Mouse (Mus musculus): ENCODE data around the gene Fmo1. TPM values are rescaled to one million over a fixed set of nuclear protein-coding genes. Genes with fewer than 3 reads are reported as not detected.
A peak's percentile ranks its signal among the peaks of the same experiment; 100 is the strongest.

Gene Fmo1
- total RNA-seq (2021), result 10 to 100 TPM; 31.4 to 54.9 TPM
- long read RNA-seq, experiment 1, transcript Fmo1-201 (9 exons, 2,388 nt), result major isoform, 13 of 20 reads
- long read RNA-seq, experiment 1, partial matches to known transcripts, result 3 of 20 reads
- long read RNA-seq, experiment 1, other reads (novel, unspliced or antisense), result 4 of 20 reads
- long read RNA-seq, experiment 2, partial matches to known transcripts, result 1 of 8 reads
- long read RNA-seq, experiment 2, other reads (novel, unspliced or antisense), result 3 of 8 reads

DNA sequence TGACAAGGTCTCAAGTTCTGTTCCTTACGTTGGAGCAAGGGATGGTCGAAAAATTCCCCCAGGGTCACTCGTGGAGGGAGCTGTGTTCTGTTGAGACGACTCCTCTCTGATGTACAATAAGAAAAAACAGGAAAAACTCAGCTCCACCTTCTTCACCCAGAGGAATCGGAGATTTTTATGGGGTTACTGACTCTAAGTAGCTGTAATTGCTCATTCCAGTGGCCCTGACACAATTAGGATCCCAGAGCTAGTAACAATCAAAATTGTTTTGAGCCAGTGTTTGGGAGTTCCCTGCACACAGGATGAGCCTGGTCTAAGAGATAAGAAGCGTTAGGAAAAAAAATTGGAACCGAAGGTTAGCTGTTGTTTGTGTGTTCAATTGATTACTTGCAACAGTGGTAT, at the start of gene Fmo1:
Fmo1 (minus strand) TSS at position 331 of the 402 bp plus-strand sequence.
- DNase-seq, result peak in 1 of 2 experiments; percentile 69

DNA sequence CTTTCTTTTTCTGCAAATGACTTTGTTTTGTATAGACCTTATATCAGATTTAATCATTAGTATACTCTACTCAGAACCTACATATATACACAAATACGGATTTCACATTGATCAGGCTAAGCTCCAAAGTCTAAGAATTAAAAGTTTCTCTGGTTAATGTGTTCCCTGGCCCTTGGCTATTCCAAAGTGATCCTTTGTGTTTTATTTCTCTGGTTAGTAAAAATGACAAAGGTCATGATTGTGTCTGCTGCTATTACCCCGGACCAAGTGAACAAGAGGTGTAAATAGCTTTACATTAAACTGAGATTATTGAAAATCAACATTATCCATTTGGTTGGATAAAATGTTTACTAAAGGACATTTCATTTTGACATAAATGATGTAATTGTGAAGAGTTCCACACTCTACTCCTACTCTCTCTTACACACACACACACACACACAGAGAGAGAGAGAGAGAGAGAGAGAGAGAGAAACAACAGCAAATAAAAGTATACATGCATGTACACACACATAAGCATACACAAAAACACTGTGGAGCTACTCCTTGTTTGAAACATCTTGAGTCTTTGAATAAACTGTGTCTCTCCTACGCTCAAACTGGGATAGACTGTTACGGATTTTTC, 48.6 kb upstream of the Fmo1 start:
- DNase-seq, result no peak

DNA sequence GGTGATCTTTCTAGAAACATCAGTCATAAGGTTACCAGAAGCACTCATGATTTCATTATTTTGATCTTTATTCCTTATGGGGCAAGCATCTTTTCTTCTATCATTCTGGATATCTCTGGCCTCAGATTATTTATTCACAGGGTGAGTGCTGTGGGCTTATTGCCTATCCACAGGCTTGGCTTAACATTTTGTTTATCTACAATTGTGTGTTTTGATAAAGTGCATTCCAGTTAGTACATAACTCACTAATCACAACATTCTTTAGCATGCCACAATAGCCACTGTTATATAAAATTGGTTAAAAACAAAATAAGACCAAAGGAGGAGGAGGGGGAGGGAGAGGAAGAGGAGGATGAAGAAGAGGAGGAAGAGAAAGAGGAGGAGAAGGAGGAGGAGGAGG, 45.7 kb upstream of the Fmo1 start:
- DNase-seq, result no peak

DNA sequence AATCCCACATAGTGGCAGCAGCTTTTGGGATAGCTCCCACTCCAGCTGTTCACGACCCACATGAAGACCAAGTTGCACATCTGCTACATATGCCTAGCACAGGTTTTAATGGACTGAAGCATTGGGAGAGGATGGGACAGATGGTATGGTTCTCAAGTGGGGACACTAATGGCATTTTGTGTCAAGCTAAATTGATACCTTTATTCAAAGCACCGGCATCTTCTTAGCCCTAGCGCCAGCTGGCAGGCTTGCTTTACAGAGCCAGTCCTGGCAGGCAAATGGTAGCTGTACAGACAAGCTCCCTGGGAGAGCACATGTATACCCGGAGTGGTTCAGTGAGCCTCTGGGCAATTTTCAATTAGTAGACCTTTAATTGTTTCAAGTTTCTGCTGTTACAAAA, 35.5 kb upstream of the Fmo1 start:
- DNase-seq, result no peak

DNA sequence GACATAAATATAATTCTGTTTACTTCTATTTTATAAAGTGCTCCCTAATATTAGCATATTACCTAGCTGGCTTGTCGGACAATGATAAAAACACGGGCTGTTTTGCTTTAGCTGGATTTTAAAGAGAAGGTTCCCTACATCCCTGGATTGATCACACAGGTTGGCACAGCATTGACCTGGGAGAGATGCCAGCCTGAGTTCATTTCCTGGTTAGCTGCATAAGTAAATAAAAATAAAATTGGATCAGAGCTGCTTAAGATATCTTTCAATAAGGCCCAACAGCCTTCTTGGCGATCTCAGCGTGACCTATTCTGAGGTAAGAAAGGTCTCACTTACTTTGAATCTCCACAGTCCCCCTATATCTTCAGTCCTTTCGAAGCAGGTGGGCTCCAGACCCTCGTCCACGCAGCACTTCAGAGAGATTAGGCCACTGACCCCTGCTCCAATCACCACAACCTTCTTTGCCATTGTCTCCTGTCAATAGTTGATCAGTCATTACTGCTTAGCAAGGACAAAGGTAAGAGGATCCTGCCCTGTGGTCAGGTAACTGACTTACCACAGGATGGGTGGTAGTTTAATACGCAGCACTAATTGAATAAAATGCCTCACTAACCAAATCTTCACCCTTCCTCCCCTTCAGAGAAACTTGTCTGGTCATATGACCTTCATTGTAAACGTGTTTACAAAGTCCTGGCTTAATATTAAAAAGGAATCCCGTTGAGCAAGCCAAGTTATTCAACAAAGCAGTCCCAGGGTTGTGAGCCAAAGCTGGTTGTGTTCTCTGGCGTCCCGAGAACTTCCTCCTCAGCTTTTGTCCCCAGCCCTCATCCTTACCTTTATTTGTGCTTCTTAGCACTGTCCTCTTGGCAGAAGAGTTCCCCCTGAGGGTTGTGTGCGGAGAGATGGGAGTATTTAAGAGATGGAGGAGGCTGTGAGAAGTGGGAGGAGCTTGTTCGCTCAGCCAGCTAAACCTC, 31.7 kb upstream of the Fmo1 start, which contains the start of gene Fmo2:
Fmo2 (minus strand) TSS at position 889 of the 974 bp plus-strand sequence.
- peak; percentile 76 to 86 for DNase-seq

DNA sequence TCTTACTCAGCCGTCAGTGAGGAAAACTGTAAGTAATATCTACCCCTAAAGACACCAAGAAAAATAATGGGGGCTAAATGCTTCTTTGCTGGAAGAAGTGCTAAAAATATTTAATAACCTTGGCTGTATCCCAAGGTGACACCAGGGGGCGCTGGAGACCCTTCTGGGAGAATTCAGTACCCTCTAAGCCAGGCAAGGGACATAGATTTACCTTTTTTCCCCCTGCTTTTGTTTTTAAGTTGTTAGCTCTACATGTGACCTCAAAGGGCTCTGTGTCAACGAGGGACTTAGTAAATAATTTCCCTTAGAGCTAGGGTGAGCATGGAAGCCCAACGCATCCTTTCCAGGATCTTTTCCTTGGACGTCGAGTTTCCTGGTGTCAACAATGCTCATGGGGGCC, 29.5 kb upstream of the Fmo1 start:
- DNase-seq, result peak; percentile 71 to 92

DNA sequence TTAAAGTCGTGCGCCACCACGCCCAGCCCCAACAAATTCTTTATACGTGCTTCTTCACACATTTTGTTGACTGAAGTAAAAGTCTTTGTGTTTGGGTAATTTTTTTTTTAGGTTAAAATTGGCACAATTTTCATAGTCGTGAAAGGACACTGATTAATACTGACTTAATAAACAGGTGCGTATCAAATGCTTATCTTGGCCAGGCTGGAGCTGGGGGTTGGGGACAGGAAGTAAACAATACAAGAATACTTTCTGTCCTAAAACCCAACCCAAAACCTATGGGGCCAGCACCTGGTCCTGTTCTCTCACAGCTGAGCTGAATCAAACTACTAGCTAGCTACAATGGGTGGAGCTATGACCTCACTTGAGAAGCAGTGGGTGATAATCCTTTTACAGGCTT, 26.6 kb upstream of the Fmo1 start:
- peak; percentile 39 to 50 for DNase-seq

DNA sequence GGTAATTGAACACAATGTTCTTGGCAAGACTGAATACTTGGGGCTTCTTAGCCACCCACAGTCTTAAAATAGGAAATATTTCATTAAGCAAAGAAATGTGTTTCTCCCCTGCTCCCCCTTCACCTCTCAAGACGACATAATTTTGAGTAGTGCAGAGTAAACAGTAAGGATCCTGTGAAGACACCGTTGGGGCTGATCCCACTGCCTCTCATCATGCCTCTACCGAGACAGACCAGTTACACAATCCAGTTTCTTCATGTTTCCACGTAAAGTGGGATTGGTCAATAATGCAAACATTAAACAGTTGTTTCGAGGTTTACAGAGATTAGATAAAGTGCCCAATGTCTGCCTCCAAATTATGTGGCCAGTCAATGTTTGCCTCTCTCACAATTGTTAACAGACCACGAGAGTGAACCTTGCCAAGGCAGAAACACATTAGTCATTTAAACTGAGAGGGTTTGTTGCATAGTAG, 25.6 kb upstream of the Fmo1 start:
- DNase-seq, result peak; percentile 60 to 67

DNA sequence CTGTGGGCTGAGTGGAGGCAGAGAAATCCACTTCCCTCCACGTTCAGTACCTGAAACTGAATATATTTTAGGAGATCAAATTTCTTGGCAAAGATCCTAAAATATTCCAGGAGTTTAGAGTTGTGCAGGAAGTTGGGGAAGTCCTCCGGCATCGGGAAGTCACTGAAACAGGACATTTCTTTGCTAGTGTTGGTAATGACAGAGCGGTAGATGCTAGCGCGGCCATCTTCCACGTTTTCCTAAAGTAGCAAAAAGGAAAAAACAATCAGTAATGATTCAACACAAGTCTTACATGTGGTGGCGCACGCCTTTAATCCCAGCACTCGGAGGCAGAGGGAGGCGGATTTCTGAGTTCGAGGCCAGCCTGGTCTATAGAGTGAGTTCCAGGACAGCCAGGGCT, 22.2 kb upstream of the Fmo1 start:
- DNase-seq, result peak; percentile 8 to 42

DNA sequence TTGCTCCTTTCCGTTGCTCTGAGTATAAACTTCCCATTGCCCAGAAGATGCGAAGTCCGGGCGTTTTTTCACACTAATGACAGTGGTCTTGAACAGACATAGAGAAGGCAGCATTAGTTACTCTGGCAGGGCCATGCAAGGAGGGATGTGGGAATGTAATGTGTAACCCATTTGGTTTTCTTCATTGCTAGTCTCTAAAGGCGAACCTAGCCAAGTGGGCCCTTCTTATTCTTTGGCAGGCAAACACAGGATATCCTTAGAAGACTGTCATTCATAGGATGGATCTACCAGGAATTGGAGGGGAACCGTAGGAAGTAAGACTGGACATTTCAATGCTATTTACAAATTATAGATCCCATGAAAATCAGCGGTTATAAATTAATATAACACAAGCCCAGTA, 21.2 kb upstream of the Fmo1 start:
- peak in 1 of 2 experiments; percentile 59 for DNase-seq

DNA sequence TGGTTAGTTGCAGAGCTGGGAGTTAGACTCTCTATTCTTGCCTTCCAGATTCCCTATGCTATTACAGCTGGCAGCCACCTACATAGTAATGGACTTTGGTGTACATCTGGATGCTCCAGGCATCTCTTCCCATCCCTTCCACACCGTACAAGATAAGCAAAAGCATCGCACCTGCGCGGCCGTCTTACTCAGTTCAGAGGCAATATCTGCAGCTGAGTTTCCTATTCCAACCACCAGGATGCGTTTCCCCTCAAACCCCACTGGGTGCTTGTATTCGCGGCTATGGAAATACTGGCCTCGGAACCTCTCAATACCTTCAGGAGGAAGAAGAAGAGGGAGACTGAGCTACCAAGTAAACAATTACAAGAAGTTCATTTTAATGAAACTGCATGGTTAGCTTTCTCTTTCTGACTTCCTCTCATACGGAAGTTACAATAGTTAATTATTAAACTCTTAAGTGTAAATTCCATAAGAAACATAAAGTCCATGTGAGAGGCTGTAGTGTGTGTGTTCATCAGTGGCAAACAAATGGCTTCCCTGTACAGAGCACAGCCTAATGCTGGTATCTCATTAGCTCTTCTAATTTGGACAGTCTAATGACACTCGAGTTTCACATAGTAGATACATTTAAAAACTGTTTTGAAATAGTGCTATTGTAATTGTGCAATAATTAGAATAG, 19.9 kb upstream of the Fmo1 start:
- no peak for DNase-seq

DNA sequence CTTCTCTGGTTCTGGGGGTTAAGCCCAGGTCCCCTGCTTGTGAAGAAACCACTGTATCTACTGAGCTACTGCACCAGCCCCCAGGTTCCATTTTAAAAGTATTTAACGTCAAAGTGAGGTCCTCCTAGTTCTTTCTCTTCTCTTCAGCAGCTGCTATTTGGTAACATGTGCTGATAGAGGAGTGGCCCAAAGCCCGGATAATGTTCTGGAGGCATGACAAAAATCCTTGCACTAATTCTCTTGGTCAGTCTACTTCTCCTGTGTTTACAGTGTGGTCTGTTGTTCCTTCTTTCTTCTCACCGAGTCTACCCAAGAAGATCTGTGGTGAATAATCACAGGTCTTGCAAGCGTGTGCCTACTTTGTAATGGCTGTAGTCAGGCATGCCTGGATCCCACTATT, 16.3 kb upstream of the Fmo1 start:
- DNase-seq, result peak; percentile 51 to 60

DNA sequence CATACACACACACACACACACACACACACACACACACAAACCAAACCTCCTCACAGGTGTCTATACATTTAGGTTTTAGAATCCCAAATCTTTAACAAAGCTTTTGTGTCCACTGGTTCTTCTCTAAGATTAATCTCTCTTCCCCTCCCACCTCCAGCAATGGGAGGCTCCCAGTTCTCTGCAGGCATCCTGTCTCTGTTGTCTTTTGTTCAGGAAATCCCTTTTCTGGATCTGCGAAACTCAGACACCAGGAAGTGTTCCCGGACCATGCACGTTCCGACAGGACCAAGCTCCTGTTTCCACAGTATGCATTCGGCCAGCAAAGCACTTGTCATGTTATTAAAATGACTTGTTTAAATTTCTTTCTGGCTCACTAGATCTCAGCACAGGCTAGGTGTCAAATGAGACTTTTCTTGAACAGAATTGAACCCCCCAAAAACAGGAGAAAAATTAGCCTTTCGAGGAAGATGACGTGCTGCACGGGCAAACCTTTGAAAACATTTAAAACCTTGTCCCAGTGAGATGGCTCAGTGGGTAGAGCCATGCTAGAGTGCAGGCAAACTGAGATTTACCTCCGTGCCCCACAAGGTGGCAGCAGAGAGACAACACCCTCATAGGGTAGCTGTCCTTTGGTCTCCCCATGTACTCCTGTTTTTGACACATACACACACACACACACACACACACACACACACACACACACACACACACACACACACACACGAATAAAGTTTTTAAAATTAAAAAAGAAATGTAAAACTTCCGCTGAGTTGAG, 13.4 kb upstream of the Fmo1 start:
- peak; percentile 60 to 83 for DNase-seq

DNA sequence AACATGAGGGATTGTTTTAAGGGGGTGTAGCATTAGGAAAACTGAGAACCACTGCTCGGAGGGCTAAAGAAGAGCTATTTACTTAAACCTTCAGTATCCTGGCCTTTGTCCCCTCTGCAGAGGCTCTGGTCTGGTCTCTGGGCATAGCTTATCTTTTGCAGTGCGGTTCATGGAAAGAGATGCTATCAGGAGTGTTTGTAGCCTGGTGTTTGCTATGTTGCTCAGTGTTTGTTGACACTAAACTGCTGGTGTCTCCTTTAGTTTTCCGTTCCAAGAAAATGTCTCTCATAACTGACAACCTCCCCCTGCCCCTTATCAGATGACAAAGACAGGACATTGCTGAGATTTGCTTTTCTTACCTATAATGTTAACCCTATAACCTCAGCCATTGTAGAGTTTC, 8.7 kb upstream of the Fmo1 start:
- no peak for DNase-seq

DNA sequence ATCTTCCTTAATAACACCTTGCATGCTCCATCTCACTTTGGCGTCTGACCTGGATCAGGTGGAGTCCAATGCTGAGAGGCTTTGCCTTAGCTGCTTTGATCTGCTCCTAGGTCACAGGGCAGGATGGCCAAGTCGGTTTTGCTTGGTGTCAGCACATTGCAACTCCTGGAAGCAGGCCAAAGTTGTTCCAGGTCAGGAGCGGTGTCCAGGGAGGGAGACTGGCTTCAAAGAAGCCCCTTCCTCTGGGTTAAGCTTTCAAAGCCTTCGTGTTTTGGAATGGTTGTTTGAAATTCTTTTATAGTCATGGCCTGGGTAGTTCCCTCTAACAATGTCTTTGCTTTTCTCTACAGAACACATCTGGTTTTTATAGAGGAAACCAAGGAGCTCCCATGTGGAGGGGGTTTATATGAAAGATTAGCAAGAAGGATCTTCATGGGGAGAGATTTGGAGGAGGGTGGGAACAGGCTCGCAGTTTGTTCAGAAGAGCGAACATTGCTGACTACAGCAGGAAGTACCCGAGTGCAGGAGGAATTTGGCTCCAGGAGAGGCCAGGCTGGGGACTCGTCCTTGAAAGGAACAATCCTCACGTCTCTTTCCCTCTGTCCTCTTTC, 5.4 kb upstream of the Fmo1 start:
- no peak for DNase-seq

DNA sequence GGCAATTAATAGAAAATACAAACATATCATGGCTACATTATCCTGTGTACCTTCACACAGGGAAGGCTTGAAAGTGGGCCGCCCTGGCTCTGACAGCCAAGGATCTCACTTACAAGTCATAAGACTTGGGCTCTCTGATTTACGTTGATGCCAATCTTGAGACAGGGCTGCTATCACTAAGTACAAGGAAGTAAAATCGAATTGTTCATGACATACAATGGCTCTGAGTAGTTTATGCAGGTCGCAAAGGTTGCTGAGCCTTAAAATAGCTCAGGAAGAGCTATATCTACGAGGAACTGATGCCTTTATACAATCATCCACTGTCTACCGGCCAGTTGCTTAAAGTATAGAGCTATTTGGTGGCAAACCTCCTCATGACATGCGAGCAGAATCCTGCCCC, 4.6 kb upstream of the Fmo1 start:
- DNase-seq, result no peak

DNA sequence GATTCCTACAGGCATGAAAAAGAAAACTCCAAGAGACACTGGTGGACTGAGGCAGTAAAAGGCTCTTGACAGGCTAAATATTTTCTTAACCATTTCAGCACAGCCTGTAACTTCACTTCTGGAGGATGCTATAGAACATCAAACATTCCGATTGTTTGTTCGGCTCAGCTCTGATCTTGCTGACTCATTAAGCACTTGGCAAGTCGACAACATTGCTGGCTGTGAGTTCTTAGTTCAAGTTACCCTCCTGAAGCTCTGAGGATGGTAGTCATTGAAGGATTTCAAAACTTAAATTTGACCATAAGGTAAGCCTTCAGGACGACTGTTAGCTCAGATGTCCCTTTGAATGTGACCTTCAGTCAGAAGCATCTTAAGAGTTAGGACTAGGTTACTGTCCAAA, 986 bp upstream of the Fmo1 start:
- no peak for DNase-seq

DNA sequence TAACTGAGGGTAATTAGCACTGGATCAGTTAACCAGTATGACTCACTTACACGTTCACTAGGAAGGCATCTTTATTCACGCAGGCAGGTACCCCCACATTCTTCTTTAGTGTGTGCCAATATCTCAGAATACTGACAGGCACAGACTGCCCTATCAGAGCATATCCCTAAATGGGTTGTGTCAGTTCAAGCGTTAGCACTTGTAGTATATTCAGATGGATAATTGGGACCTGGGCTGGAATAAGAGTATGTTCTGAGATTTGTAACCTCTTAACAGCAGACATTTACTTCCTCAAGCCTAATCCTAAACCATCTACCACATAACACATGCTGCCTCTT, 948 bp downstream of the Fmo1 start:
- DNase-seq, result no peak

DNA sequence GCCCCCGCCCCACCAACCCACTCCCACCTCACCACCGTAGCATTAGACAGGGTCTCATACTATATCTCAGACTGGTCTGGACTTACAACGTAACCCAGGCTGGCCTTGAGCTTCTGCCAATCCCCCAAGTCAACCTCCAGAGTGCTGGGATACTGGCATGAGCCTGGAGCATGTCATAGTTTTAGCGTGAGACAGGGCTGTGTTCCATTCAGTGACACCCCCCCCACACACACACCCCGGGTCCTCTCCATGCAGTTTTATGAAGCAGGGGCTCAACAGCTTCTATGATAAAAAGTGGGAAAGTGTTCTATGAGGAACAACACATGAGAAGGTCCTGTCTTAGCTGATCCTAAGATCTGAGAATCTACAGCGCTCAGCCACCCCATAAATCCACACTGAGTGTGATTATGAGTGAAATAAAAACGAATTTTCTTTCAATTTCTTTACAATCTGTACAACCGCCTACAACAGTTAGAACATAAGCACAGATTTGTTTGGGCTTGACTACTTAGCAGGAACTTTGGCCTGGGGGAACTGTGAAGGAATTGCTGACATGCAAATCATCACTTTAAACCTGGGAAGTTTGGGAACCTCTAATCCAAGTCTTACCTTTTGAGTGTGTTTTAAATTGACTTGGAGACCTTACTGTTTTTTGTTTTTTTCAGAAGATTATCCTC, 1.5 kb downstream of the Fmo1 start:
- no peak for DNase-seq

DNA sequence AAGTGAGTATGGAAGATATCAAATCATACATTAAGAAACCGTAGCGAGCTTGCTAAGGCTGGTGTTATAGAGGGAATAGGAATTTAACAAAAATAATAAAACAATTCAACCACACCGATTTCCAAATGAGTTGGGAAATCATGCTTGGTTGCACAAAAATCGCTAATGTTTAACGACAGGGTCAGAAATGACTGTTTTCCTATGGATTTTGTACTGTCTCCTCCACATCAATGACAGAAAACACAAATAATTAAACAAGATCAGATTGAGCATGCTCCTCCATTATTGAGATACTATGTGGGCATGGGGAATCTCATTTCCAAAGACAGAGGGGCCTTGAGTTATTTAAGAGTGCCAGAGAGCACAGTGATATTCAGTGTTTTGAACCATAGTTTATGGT, 2.1 kb downstream of the Fmo1 start:
- DNase-seq, result no peak

DNA sequence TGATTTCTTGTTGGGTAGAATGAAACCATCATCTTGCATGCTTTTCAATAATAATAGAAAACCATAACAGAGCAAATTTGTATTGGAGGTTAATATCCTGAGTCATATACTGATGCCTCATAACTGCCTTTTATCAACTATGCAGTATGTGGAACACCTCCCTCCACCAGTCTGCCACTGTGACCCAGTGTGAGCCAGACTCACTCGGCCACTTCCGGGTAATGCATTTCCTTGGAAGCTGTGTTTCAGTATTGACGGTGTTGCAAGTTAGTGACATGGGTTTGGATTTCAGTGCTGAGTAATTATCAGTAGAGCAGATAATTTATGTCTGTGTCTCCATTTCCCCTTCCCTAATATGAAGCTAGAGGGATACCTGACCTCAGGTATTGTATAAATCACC, 2.8 kb downstream of the Fmo1 start:
- no peak for DNase-seq

Measured in heart, adult 18-20 months (tissue).